Mouse (Mus musculus): ENCODE results near the gene Hif3a.

Gene Hif3a

GRCm38 (mm10) chr7:16992451-16992807 lies 69.8 kb downstream of the Hif3a start, which contains the start of gene Ccdc8:
Gene Ccdc8, plus strand, starts transcription at chr7:16992708.
- DNase-seq (ENCODE audit: low read depth, low spot score), result no peak

DNA sequence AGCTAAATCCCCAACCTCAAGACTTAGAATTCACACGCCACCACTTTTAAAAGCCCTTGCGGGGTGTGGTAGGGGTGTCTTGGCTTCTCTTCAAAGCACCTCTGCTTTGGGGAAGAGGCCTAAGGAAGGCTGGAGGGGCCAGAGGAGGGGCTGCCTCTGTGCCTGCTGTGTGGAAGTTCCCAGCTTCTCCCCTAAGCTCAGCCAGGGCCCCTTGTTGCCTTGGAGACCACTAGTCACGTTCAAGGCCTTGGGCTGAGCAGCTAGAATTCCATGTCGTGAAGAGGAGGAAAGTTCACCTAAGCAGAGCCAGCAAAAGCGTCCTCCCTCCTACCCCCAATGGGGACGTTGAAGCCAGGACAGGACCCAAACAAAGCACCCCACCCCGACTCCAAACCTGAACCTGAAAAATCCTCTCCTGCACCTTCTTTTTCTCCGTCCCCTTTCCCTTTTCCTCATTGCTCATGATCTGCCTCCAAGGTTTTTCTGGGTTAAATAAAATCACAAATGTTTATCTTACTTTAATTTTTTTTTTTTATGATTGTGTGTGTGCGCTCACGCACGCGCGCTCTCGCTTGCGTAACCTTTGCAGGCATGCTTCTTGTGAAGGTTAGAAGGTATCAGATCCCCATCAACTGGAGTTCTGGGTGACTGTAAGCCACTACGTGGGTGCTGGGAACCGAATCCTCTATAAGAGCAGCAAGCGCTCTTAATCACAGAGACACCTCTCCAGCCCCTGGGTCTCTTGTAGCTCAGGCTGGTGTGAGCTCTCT lies 70.4 kb downstream of the Hif3a start:
- peak; percentile 54 for DNase-seq (ENCODE audit: low read depth, low spot score)

- DNase-seq (ENCODE audit: low read depth, low spot score), result peak; percentile 68
These were observed 72.1 kb downstream of the Hif3a start for GRCm38 (mm10) chr7:16990006-16990744.

GRCm38 (mm10) chr7:16988405-16988804 lies 73.8 kb downstream of the Hif3a start:
- no peak for DNase-seq (ENCODE audit: low read depth, low spot score)

- no peak for DNase-seq (ENCODE audit: low read depth, low spot score)
These were observed 74.6 kb downstream of the Hif3a start for GRCm38 (mm10) chr7:16987541-16988149.

- peak; percentile 78 for DNase-seq (ENCODE audit: low read depth, low spot score)
These were observed 79.2 kb downstream of the Hif3a start, which contains the start of gene Gm42372 for GRCm38 (mm10) chr7:16982859-16983568. Gene Gm42372, plus strand, starts transcription at chr7:16983086.

Measured in R1 (cell line).